Mouse (Mus musculus) midbrain, embryonic 12.5 days (tissue): ENCODE results near the gene Grm4. TPM values are rescaled to one million over a fixed set of nuclear protein-coding genes. Genes with fewer than 3 reads are reported as not detected.

ENCODE experiments used
- ATAC-seq: fragments of 200-750 bp; cut with Nextera tagmentation; 2 replicates; pipeline ENCODE4 v1.8.0; 2017; ENCODE audit warnings: low read depth, moderate TSS enrichment, moderate library complexity; ENCODE audit not compliant: low FRiP score
- H3K27ac ChIP-seq: fragments of 300-500 bp; sonication (generic); replicated peaks from 2 replicates; pipeline ENCODE4 v1.5.1; 2016; ENCODE audit warnings: mild to moderate bottlenecking
- H3K27me3 ChIP-seq: fragments of 300-500 bp; sonication (generic); 2 replicates; pipeline ENCODE4 v1.6.1; 2016; ENCODE audit warnings: mild to moderate bottlenecking
- H3K36me3 ChIP-seq: fragments of 300-500 bp; sonication (generic); 2 replicates; pipeline ENCODE4 v1.6.1; 2016
- H3K4me1 ChIP-seq: fragments of 300-500 bp; sonication (generic); 2 replicates; pipeline ENCODE4 v1.6.1; 2016
- H3K4me2 ChIP-seq: fragments of 300-500 bp; sonication (generic); replicated peaks from 2 replicates; pipeline ENCODE4 v1.6.1; 2016; ENCODE audit warnings: mild to moderate bottlenecking, moderate library complexity
- H3K4me3 ChIP-seq: fragments of 300-500 bp; sonication (generic); 2 replicates; pipeline ENCODE4 v1.5.1; 2016; ENCODE audit warnings: mild to moderate bottlenecking
- H3K9ac ChIP-seq: fragments of 300-500 bp; sonication (generic); replicated peaks from 2 replicates; pipeline ENCODE4 v1.6.1; 2016; ENCODE audit warnings: mild to moderate bottlenecking, moderate library complexity
- H3K9me3 ChIP-seq: fragments of 300-500 bp; sonication (generic); 2 replicates; pipeline ENCODE4 v1.6.1; 2016; ENCODE audit warnings: mild to moderate bottlenecking
- WGBS: fragments of 180-500 bp; shearing (Covaris S2); methylation state at CpG from one replicate; pipeline ENCODE4 v1.1.7; 2016; 5-methylcytosine and 5-hydroxymethylcytosine counted together
- polyA plus RNA-seq: library from polyadenylated mRNA; unstranded; fragments of >200 nt; fragmentation: Nextera tagmentation; extraction: Ambion mirVana; gene quantifications from 2 replicates; pipeline ENCODE4 v1.2.1, GENCODE M21; 2016

The Grm4 gene
- polyA plus RNA-seq, 1 experiment from 2014 or later: 4.2 TPM

- 2% methylated on average over 14 of the region's 14 CpGs for WGBS
- Histone ChIP-seq H3K27me3 (peaks cover 17% of the 10 kb centered on the region; the same call in 1 of the 2 replicates), H3K4me2 (peak overlapping the region; percentile 82)
Observed at GRCm38 (mm10) chr17:27557927-27558661, 36.9 kb upstream of the Grm4 start.

DNA sequence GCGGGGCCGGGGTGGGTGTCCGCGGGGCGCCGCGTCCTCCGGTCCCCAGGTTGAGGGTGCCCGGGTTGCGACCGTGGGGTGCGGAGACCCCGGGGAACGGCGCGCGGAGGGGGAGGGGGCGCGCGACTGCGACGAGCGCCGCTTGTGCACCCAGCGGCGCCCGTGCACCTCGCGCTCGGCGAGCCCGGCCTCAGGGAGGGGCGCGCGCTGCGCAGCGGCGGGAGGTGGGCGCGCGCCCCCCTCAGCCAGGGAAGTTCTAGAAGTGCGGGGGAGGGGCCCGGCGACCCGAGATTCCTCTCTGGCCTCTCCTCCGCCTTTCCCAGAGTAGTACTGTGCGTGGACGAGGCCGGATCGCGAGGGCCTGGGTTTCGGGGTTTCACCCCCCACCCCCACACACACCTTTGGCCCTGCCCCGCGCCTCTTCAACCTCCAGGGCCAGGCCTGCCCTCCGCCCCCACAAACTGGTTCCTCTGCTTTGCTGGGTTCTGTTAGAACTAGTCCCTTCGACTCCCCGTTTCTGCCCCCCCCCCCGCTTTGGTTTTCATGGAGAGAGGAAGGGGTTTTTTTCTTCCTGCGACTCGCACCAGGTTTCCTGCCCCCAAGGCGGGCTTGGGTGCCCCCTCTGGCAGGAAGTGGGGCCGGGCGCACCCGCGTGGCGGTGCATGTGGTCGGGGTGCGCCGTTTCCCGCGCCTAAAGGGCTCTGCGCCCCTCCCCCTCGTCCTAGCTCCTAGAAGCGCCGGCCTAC, 36.2 kb upstream of the Grm4 start:
- Histone ChIP-seq H3K9me3 (no peaks in the 10 kb centered on the region), H3K4me2 (peak overlapping the region; percentile 82), H3K36me3 (peaks cover 13% of the 10 kb centered on the region; the same call in 1 of the 2 replicates), H3K27ac (peak overlapping the region; percentile 97), H3K4me3 (peak overlapping the region; percentile 92), H3K4me1 (peaks cover 46% of the 10 kb centered on the region), H3K9ac (peak overlapping the region; percentile 96), H3K27me3 (peaks cover 17% of the 10 kb centered on the region; the same call in 1 of the 2 replicates)
- under 1% methylated on average over 70 of the region's 75 CpGs for WGBS
- peak; percentile 23; the same call in 1 of the 2 replicates for ATAC-seq

More at GRCm38 (mm10) chr17:27557927-27558661, 36.9 kb upstream of the Grm4 start:
- H3K9me3 ChIP-seq: no peaks in the 10 kb centered on the region
- H3K36me3 ChIP-seq: peaks cover 13% of the 10 kb centered on the region; the same call in 1 of the 2 replicates
- peak overlapping the region; percentile 96 for H3K9ac ChIP-seq
- H3K27ac ChIP-seq: peak overlapping the region; percentile 97
- peak overlapping the region; percentile 92 for H3K4me3 ChIP-seq
- peaks cover 46% of the 10 kb centered on the region for H3K4me1 ChIP-seq
- no peak for ATAC-seq

GRCm38 (mm10) chr17:27556315-27557011, 35.3 kb upstream of the Grm4 start, which contains the start of gene Hmga1:
TSS of gene Hmga1 (plus strand) at chr17:27556497.
- peak within 1 kb of the TSS; percentile 97 for H3K27ac ChIP-seq
- peak within 1 kb of the TSS; percentile 82 for H3K4me2 ChIP-seq
- ATAC-seq: peak; percentile 70
- H3K9me3 ChIP-seq: no peaks in the 10 kb centered on the region
- H3K36me3 ChIP-seq: peaks cover 8% of the 10 kb centered on the region; the same call in 1 of the 2 replicates
- H3K4me3 ChIP-seq: peak within 1 kb of the TSS; percentile 92
- peaks cover 42% of the 10 kb centered on the region for H3K4me1 ChIP-seq
- H3K9ac ChIP-seq: peak within 1 kb of the TSS; percentile 96
- WGBS: 0% methylated on average over 78 of the region's 79 CpGs
- peaks cover 17% of the 10 kb centered on the region; the same call in 1 of the 2 replicates for H3K27me3 ChIP-seq

DNA sequence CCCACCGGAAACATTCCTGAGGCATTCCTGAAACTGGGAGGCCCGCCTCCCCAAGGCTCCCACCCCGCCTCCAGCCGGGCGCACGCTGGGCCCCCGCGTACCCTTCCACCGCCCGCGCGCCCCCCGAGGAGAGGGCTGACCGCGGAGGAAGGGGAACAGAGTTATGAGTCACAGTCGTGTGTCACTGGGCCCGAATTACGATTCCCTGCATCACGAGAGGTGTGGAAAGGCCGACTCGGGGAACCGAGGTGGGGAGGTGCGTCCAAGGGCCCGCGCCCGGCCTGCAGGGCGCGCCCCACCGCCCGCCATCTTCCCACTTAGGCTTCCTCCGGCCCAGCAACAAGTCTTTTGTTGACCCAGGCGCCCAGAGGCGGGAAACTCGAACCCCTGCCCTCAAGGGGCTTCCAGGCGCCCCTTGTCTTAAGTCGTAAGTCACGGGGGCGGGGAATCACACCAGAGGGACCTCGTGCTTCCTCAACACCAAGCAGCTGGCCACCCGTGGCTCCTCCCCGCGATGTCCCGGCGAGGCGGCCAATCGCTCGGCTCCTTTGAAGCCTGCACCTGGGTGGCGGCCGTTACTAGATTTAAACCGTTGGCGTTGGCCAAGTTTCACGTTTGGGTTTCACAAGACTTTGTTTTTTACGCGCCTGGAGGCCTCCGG, 34.4 kb upstream of the Grm4 start:
- Histone ChIP-seq H3K27ac (peak overlapping the region; percentile 97), H3K4me1 (peaks cover 42% of the 10 kb centered on the region), H3K9ac (peak overlapping the region; percentile 59), H3K36me3 (no peaks in the 10 kb centered on the region), H3K9me3 (no peaks in the 10 kb centered on the region), H3K27me3 (peaks cover 17% of the 10 kb centered on the region; the same call in 1 of the 2 replicates), H3K4me2 (peak overlapping the region; percentile 82), H3K4me3 (peak overlapping the region; percentile 92)
- peak; percentile 35 for ATAC-seq
- under 1% methylated on average over 46 of the region's 55 CpGs for WGBS

DNA sequence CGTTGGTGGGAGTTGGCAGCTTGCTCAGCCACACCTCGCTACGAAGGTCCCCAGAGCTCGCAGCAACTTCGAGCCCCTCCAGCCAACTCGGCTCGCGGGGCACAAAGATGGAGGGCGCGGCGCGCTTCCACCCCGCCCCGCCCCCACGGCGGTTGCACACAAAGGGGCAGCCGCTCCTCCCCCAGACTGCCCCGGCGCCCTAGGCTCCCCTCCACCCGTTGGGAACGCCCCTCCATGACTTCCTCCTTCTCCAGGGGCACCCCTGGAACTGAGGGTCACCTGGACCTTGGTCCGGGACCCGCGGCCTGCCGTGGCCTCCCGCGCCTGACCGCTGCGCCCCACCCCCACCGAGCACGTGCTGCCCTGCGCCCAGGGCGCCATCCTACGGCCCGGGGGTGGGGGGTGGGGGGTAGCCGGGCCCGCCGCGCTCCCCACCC, 33.9 kb upstream of the Grm4 start:
- 1% methylated on average over 39 of the region's 39 CpGs for WGBS

DNA sequence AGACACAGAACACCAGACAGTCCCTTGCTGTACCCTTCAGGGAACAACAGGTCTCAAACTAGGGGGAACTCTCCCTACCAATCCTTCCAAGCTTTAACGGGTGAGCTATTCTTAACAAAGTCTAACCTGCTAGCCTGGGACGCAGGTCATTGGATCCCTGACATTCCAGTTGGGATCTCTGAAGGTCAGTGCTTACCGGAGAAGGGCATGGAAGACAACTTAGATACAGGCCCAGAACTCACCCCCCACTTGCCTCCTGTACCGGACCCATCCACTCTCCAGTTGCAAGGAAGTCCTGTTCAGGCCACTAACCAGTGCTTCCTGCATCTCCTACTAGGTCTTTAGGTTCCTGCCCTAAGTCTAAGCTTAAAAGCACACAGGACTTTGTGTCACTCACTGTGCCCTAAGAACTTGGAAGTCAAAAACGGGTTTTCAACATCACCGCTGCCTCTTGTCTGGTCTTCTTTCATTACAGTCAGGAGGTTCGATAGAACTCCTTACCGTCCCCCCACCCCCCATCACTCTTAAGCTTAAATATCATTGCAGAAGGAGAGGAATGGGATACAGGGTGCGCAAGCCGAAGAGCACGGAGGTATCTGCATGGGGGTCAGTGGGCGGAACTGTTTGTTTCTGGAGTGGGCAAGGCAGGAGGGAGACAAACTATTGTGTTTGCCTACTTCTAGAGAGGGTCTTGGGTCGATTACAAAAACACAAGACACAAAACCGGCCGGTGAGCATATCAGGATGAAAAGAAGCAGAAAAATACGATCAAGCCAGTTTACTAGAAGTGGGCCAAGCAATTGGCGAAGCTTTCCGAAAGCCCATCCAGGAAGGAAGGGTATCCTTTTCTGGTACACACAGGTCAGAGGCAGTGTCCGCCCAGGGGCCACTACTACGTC, 33.1 kb upstream of the Grm4 start:
- peak overlapping the region; percentile 97 for H3K27ac ChIP-seq
- peaks cover 41% of the 10 kb centered on the region for H3K4me1 ChIP-seq
- ATAC-seq: no peak
- H3K9ac ChIP-seq: peak overlapping the region; percentile 59
- WGBS: 33% methylated on average over 20 of the region's 20 CpGs
- H3K27me3 ChIP-seq: peaks cover 17% of the 10 kb centered on the region; the same call in 1 of the 2 replicates
- H3K4me3 ChIP-seq: peak overlapping the region; percentile 92
- no peaks in the 10 kb centered on the region for H3K9me3 ChIP-seq
- H3K36me3 ChIP-seq: no peaks in the 10 kb centered on the region
- H3K4me2 ChIP-seq: peak overlapping the region; percentile 82

More for the DNA sequence above, 33.9 kb upstream of the Grm4 start:
- Histone ChIP-seq H3K9ac (peak overlapping the region; percentile 59), H3K27ac (peak overlapping the region; percentile 97), H3K4me1 (peaks cover 40% of the 10 kb centered on the region), H3K27me3 (peaks cover 17% of the 10 kb centered on the region; the same call in 1 of the 2 replicates), H3K4me3 (peak overlapping the region; percentile 92), H3K9me3 (no peaks in the 10 kb centered on the region), H3K36me3 (no peaks in the 10 kb centered on the region), H3K4me2 (peak overlapping the region; percentile 82)
- peak; percentile 17; the same call in 1 of the 2 replicates for ATAC-seq

GRCm38 (mm10) chr17:27552215-27553201, 31.3 kb upstream of the Grm4 start:
- Histone ChIP-seq H3K4me1 (peaks cover 32% of the 10 kb centered on the region), H3K27me3 (peaks cover 17% of the 10 kb centered on the region; the same call in 1 of the 2 replicates), H3K9me3 (no peaks in the 10 kb centered on the region), H3K9ac (no peak overlapping the region), H3K4me2 (no peak overlapping the region), H3K27ac (no peak overlapping the region), H3K4me3 (no peak overlapping the region), H3K36me3 (no peaks in the 10 kb centered on the region)
- WGBS: 80% methylated on average over 22 of the region's 23 CpGs
- no peak for ATAC-seq

DNA sequence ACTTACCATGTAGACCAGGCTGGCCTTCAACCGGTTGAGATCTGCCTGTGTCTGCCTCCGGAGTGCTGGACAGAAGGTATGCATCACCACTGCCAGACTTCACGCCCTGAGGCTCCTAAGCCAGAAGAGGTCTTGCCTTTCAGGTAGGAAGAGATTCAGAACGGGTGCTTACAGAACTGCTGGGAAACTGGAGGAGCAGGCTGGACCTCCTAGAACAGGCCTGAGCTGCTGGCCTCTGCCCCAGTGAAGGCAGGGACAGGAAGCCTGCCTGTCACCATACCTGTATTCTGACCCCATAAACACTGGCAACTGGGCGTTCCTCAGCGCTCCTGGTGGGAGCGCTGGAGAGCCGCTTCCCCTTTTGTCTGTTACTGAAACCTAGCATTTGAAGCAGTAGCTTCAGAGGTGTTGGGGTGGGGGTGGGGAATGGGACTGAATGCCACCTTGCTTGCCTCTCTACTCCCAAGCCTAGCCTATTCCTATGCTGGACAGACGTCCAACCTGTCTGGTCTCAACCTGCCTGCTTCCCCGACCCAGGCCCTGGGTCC, 30.3 kb upstream of the Grm4 start:
- Histone ChIP-seq H3K9me3 (no peaks in the 10 kb centered on the region), H3K4me2 (no peak overlapping the region), H3K9ac (no peak overlapping the region), H3K4me3 (no peak overlapping the region), H3K36me3 (no peaks in the 10 kb centered on the region), H3K27me3 (peaks cover 20% of the 10 kb centered on the region), H3K27ac (no peak overlapping the region), H3K4me1 (peaks cover 29% of the 10 kb centered on the region)
- ATAC-seq: no peak
- 62% methylated on average over 10 of the region's 10 CpGs for WGBS

GRCm38 (mm10) chr17:27549234-27549633, 28.0 kb upstream of the Grm4 start:
- H3K27ac ChIP-seq: no peak overlapping the region
- no peaks in the 10 kb centered on the region for H3K9me3 ChIP-seq
- H3K4me2 ChIP-seq: no peak overlapping the region
- H3K4me1 ChIP-seq: peaks cover 13% of the 10 kb centered on the region
- no peak overlapping the region for H3K9ac ChIP-seq
- H3K36me3 ChIP-seq: no peaks in the 10 kb centered on the region
- H3K27me3 ChIP-seq: peaks cover 17% of the 10 kb centered on the region; the same call in 1 of the 2 replicates
- ATAC-seq: no peak
- H3K4me3 ChIP-seq: no peak overlapping the region
- WGBS: 44% methylated on average over 8 of the region's 8 CpGs
